Mouse (Mus musculus) heart, postnatal 0 days (tissue): Measurements from ENCODE around the gene Ppm1l. TPM values are rescaled to one million over a fixed set of nuclear protein-coding genes. Genes with fewer than 3 reads are reported as not detected.

ENCODE experiments used
- ATAC-seq: fragments of 200-750 bp; cut with Nextera tagmentation; 2 replicates; pipeline ENCODE4 v1.8.0; 2017; ENCODE audit warnings: low read depth, moderate number of reproducible peaks, moderate library complexity; ENCODE audit not compliant: insufficient read depth
- DNase-seq: peaks from one replicate; pipeline ENCODE4 v3.0.0-alpha.2; 2016; ENCODE audit warnings: low spot score
- H3K27ac ChIP-seq: fragments of 300-500 bp; sonication (generic); 2 replicates; pipeline ENCODE4 v1.5.1; 2014; ENCODE audit warnings: low read depth, mild to moderate bottlenecking
- H3K27me3 ChIP-seq: fragments of 300-500 bp; sonication (generic); 2 replicates; pipeline ENCODE4 v1.6.1; 2014; ENCODE audit warnings: low read length, mixed read lengths; ENCODE audit not compliant: control insufficient read depth, insufficient read depth
- H3K36me3 ChIP-seq: fragments of 300-500 bp; sonication (generic); replicated peaks from 2 replicates; pipeline ENCODE4 v1.6.1; 2014; ENCODE audit warnings: low read length, mixed read lengths; ENCODE audit not compliant: control insufficient read depth, insufficient read depth
- H3K4me1 ChIP-seq: fragments of 300-500 bp; sonication (generic); 2 replicates; pipeline ENCODE4 v1.6.1; 2014; ENCODE audit warnings: antibody characterized with exemption; ENCODE audit not compliant: control insufficient read depth, insufficient read depth
- H3K4me2 ChIP-seq: fragments of 300-500 bp; sonication (generic); 2 replicates; pipeline ENCODE4 v1.6.1; 2014; ENCODE audit warnings: low read depth, mild to moderate bottlenecking, low read length, moderate library complexity
- H3K4me3 ChIP-seq: fragments of 300-500 bp; sonication (generic); 2 replicates; pipeline ENCODE4 v1.5.1; 2014; ENCODE audit warnings: low read depth, low read length
- H3K9ac ChIP-seq: fragments of 300-500 bp; sonication (generic); replicated peaks from 2 replicates; pipeline ENCODE4 v1.6.1; 2014; ENCODE audit warnings: low read depth, low read length, mixed read lengths
- H3K9me3 ChIP-seq: fragments of 300-500 bp; sonication (generic); replicated peaks from 2 replicates; pipeline ENCODE4 v1.6.1; 2016; ENCODE audit warnings: low read length; ENCODE audit not compliant: control insufficient read depth
- CTCF ChIP-seq: IDR thresholded peaks from 2 replicates; pipeline ENCODE4 v1.5.1; 2016; ENCODE audit warnings: antibody characterized with exemption, control low read depth, low read depth
- EP300 ChIP-seq: IDR thresholded peaks from 2 replicates; pipeline ENCODE4 v1.6.1; 2016; ENCODE audit warnings: antibody characterized with exemption, low read depth
- WGBS: fragments of 180-500 bp; shearing (Covaris S2); extraction: QIAGEN DNeasy Blood & Tissue Kit; methylation state at CpG from one replicate; pipeline ENCODE4 v1.1.7; 2014; 5-methylcytosine and 5-hydroxymethylcytosine counted together
- polyA plus RNA-seq: library from polyadenylated mRNA; unstranded; fragments of >200 nt; fragmentation: Nextera tagmentation; extraction: Ambion mirVana; gene quantifications from 2 replicates; pipeline ENCODE4 v1.2.1, GENCODE M21; 2015
- total RNA-seq: library from RNA; depleted of rRNA; stranded (reverse); fragments of >200 nt; gene quantifications from 2 replicates; pipeline ENCODE4 v1.2.3, GENCODE M21; 2014; ENCODE audit warnings: low replicate concordance

Gene Ppm1l
- total and polyA plus RNA-seq, 2 experiments from 2014 or later: 8.7 to 13.8 TPM

- no peak for DNase-seq
- H3K27ac ChIP-seq: no peak overlapping the region
These were observed 163.3 kb downstream of the Ppm1l start for GRCm38 (mm10) chr3:69479937-69480336.

DNA sequence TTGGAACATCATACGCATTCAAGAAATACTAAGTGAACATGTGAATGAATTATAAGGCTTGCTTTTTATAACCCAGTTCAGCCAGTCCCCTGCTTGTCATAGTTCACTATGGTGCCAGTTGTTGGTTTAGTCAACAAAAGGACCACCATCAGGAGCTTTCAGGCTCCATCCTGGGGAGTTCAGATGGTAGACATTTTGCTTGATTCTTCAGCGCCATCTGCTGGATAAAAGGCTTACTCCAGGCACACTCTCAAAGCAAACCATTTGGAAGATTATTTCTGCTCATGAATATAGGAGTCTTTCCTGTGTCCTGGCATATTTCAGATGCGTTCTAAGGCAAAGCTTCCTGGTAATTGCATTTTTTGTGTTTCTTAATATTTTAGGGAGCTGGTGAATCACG lies 165.2 kb downstream of the Ppm1l start:
- no peaks in the 10 kb centered on the region for H3K27me3 ChIP-seq
- H3K9me3 ChIP-seq: no peaks in the 10 kb centered on the region
- peak; percentile 80 for DNase-seq
- TF ChIP-seq EP300 (no peak), CTCF (peak; percentile 86)
- no peak overlapping the region for H3K4me3 ChIP-seq
- H3K9ac ChIP-seq: no peak overlapping the region
- peak; percentile 53 for ATAC-seq
- peaks cover 9% of the 10 kb centered on the region for H3K4me1 ChIP-seq
- H3K36me3 ChIP-seq: no peaks in the 10 kb centered on the region
- WGBS: 29% methylated on average over 4 of the region's 4 CpGs
- no peak overlapping the region for H3K27ac ChIP-seq
- no peak overlapping the region for H3K4me2 ChIP-seq

More at GRCm38 (mm10) chr3:69479937-69480336, 163.3 kb downstream of the Ppm1l start:
- H3K36me3 ChIP-seq: no peaks in the 10 kb centered on the region
- no peaks in the 10 kb centered on the region for H3K27me3 ChIP-seq
- no peak overlapping the region for H3K4me3 ChIP-seq
- TF ChIP-seq EP300 (no peak), CTCF (no peak)
- 28% methylated on average over 3 of the region's 3 CpGs for WGBS
- no peak overlapping the region for H3K9ac ChIP-seq
- no peaks in the 10 kb centered on the region for H3K9me3 ChIP-seq
- H3K4me2 ChIP-seq: no peak overlapping the region
- no peak for ATAC-seq
- H3K4me1 ChIP-seq: peaks cover 3% of the 10 kb centered on the region; the same call in 1 of the 2 replicates

DNA sequence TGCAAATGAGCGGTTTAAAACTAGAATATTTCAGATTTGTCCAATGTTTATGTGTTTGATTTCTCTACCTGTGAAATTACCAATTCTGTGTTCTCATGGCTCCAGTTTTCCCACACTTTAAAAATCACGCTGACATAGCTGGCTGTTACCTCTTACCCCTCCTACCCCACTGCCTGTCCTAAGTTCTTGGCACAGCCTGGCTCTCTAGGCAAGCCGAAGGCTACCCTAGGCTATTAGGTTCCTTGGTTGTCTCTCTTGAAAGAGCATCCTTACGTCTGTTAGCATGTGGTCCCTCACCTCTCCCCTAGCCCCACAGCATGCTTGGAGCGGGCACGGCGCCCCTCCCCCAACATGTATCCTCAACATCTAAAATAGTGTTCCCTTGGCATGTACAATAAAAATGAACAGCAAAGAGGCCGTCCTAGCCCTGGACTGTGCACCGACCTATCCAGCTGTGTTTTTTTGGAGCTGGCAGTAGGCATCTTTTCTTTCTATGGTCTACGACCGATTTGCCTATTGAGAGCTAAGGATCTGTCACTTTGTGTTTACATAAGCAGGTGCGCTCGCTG lies 167.4 kb downstream of the Ppm1l start:
- Histone ChIP-seq H3K27me3 (no peaks in the 10 kb centered on the region), H3K36me3 (no peaks in the 10 kb centered on the region), H3K4me3 (no peak overlapping the region), H3K4me1 (peaks cover 15% of the 10 kb centered on the region; the same call in 1 of the 2 replicates), H3K9me3 (no peaks in the 10 kb centered on the region), H3K27ac (no peak overlapping the region), H3K9ac (no peak overlapping the region), H3K4me2 (no peak overlapping the region)
- WGBS: 83% methylated on average over 13 of the region's 13 CpGs
- ATAC-seq (no peak), DNase-seq (no peak)
- TF ChIP-seq CTCF (no peak), EP300 (no peak)

DNA sequence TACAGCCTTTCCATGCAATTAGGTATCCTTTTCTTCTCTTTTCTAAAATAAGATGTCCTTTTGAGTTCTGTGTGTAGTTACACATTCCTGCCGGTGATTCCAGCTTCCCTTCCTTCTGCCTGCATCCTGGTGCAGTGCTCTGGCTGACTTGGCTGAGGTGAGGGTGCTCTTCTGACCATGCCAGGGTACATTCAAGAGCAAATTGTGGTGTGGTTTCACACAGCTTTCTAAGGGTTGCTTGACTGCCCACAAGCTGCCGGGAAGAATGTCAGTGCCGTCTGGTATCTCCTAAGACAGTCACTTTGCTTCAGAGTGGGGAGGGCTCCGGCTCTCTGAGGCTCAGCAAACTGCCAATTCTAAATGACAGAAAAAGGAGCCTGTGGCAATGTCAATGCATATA lies 167.9 kb downstream of the Ppm1l start:
- TF ChIP-seq CTCF (no peak), EP300 (no peak)
- Histone ChIP-seq H3K36me3 (no peaks in the 10 kb centered on the region), H3K9ac (no peak overlapping the region), H3K9me3 (no peaks in the 10 kb centered on the region), H3K4me3 (no peak overlapping the region), H3K4me2 (no peak overlapping the region), H3K27ac (no peak overlapping the region), H3K27me3 (no peaks in the 10 kb centered on the region), H3K4me1 (peaks cover 14% of the 10 kb centered on the region; the same call in 1 of the 2 replicates)
- ATAC-seq (no peak), DNase-seq (no peak)
- WGBS: 65% methylated on average over 4 of the region's 4 CpGs

- H3K4me2 ChIP-seq: no peak overlapping the region
- TF ChIP-seq EP300: no peak
- TF ChIP-seq CTCF: no peak
- no peaks in the 10 kb centered on the region for H3K36me3 ChIP-seq
- no peak overlapping the region for H3K4me3 ChIP-seq
- H3K27ac ChIP-seq: no peak overlapping the region
- DNase-seq (no peak), ATAC-seq (no peak)
- H3K9me3 ChIP-seq: no peaks in the 10 kb centered on the region
- peaks cover 14% of the 10 kb centered on the region; the same call in 1 of the 2 replicates for H3K4me1 ChIP-seq
- 78% methylated on average over 3 of the region's 3 CpGs for WGBS
- H3K27me3 ChIP-seq: no peaks in the 10 kb centered on the region
- H3K9ac ChIP-seq: no peak overlapping the region
These were observed 168.7 kb downstream of the Ppm1l start for GRCm38 (mm10) chr3:69485347-69485746.

- H3K27ac ChIP-seq: no peak overlapping the region
- H3K36me3 ChIP-seq: no peaks in the 10 kb centered on the region
- no peak for ATAC-seq
- H3K4me2 ChIP-seq: no peak overlapping the region
- H3K9ac ChIP-seq: no peak overlapping the region
- H3K9me3 ChIP-seq: no peaks in the 10 kb centered on the region
- H3K27me3 ChIP-seq: no peaks in the 10 kb centered on the region
- H3K4me3 ChIP-seq: no peak overlapping the region
- peaks cover 14% of the 10 kb centered on the region; the same call in 1 of the 2 replicates for H3K4me1 ChIP-seq
- TF ChIP-seq EP300: no peak
- TF ChIP-seq CTCF: no peak
- no peak for DNase-seq
- WGBS: 43% methylated on average over 2 of the region's 2 CpGs
These were observed 169.1 kb downstream of the Ppm1l start for GRCm38 (mm10) chr3:69485756-69486155.
